ENCODE assay signal across 13 mouse cellular contexts in genomic region chr10:21187847-21188246, GRCm38 (mm10).
"Had no signal": no experiment of that assay in that cellular context is flagged by ENCODE, and none has a peak within 500 bp of the region (broad histone marks: within the 10 kb centered on the region; RNA-seq: fewer than 3 reads in every experiment).

No protein-coding gene starts in this region.

- H3K27me3 ChIP-seq: limb, embryonic 15.5 days; liver, embryonic 15.5 days; neural tube, embryonic 12.5 days had no signal

- H3K4me1 ChIP-seq: neural tube, embryonic 12.5 days had no signal

- H3K36me3 ChIP-seq: limb, embryonic 15.5 days; liver, embryonic 15.5 days; neural tube, embryonic 12.5 days had no signal

- H3K27ac ChIP-seq: kidney, postnatal 0 days; limb, embryonic 15.5 days; liver, embryonic 15.5 days; macrophage; neural tube, embryonic 12.5 days had no signal

- H3K9ac ChIP-seq: limb, embryonic 15.5 days; neural tube, embryonic 12.5 days had no signal

- DNase-seq: kidney, adult 11 months; kidney, adult 9 months; kidney, postnatal 36 days; layer of hippocampus, adult 9-11 months; layer of hippocampus, postnatal 36 days; lung, embryonic 14.5 days; lung, postnatal 10 days; midbrain, embryonic 14.5 days had no signal

- H3K4me3 ChIP-seq: neural tube, embryonic 12.5 days had no signal

- H3K9me3 ChIP-seq: limb, embryonic 15.5 days; liver, embryonic 15.5 days; neural tube, embryonic 12.5 days had no signal
